Mouse (Mus musculus) midbrain, embryonic 16.5 days (tissue): ENCODE data around the gene Hsp90ab1. TPM values are rescaled to one million over a fixed set of nuclear protein-coding genes. Genes with fewer than 3 reads are reported as not detected.

Experiments
- ATAC-seq: fragments of 200-750 bp; cut with Nextera tagmentation; 2 replicates; pipeline ENCODE4 v1.8.0; 2017; ENCODE audit warnings: moderate TSS enrichment
- H3K27ac ChIP-seq: fragments of 300-500 bp; sonication (generic); 2 replicates; pipeline ENCODE4 v1.5.1; 2014; ENCODE audit warnings: mild to moderate bottlenecking, low read length, mixed read lengths
- H3K27me3 ChIP-seq: fragments of 300-500 bp; sonication (generic); 2 replicates; pipeline ENCODE4 v1.6.1; 2014; ENCODE audit warnings: low read depth, low read length, mixed read lengths; ENCODE audit not compliant: control insufficient read depth, insufficient read depth
- H3K36me3 ChIP-seq: fragments of 300-500 bp; sonication (generic); 2 replicates; pipeline ENCODE4 v1.6.1; 2014; ENCODE audit warnings: mild to moderate bottlenecking, low read length, moderate library complexity, mixed read lengths; ENCODE audit not compliant: control insufficient read depth, insufficient read depth
- H3K4me1 ChIP-seq: fragments of 300-500 bp; sonication (generic); 2 replicates; pipeline ENCODE4 v1.6.1; 2014; ENCODE audit warnings: mild to moderate bottlenecking, low read length, mixed read lengths; ENCODE audit not compliant: control insufficient read depth, insufficient read depth
- H3K4me2 ChIP-seq: fragments of 300-500 bp; sonication (generic); 2 replicates; pipeline ENCODE4 v1.6.1; 2014; ENCODE audit warnings: mild to moderate bottlenecking, low read length, mixed read lengths
- H3K4me3 ChIP-seq: fragments of 300-500 bp; sonication (generic); 2 replicates; pipeline ENCODE4 v1.5.1; 2014; ENCODE audit warnings: low read depth, mild to moderate bottlenecking, low read length, moderate library complexity, mixed read lengths
- H3K9ac ChIP-seq: fragments of 300-500 bp; sonication (generic); 2 replicates; pipeline ENCODE4 v1.6.1; 2014; ENCODE audit warnings: low read depth, low read length, mixed read lengths
- H3K9me3 ChIP-seq: fragments of 300-500 bp; sonication (generic); replicated peaks from 2 replicates; pipeline ENCODE4 v1.6.1; 2014; ENCODE audit warnings: mild to moderate bottlenecking, low read length, mixed read lengths; ENCODE audit not compliant: control insufficient read depth, poor library complexity, severe bottlenecking
- WGBS: fragments of 180-500 bp; shearing (Covaris S2); extraction: QIAGEN DNeasy Blood & Tissue Kit; methylation state at CpG from one replicate; pipeline ENCODE4 v1.1.7; 2014; 5-methylcytosine and 5-hydroxymethylcytosine counted together
- polyA plus RNA-seq: library from polyadenylated mRNA; unstranded; fragments of >200 nt; fragmentation: Nextera tagmentation; extraction: Ambion mirVana; gene quantifications from 2 replicates; pipeline ENCODE4 v1.2.1, GENCODE M21; 2015

Hsp90ab1 gene
- polyA plus RNA-seq, 1 experiment from 2014 or later = 1,403 TPM

GRCm38 (mm10) chr17:45598891-45599290 is 25.8 kb upstream of the Hsp90ab1 start:
- no peak overlapping the region for H3K4me3 ChIP-seq
- H3K9ac ChIP-seq = peak overlapping the region; percentile 56; the same call in 1 of the 2 replicates
- no peaks in the 10 kb centered on the region for H3K9me3 ChIP-seq
- WGBS = 40% methylated on average over 3 of the region's 3 CpGs
- H3K27me3 ChIP-seq = peaks cover 12% of the 10 kb centered on the region
- peaks cover 24% of the 10 kb centered on the region for H3K4me1 ChIP-seq
- peak overlapping the region; percentile 59; the same call in 1 of the 2 replicates for H3K4me2 ChIP-seq
- H3K36me3 ChIP-seq = no peaks in the 10 kb centered on the region
- ATAC-seq = no peak
- no peak overlapping the region for H3K27ac ChIP-seq

GRCm38 (mm10) chr17:45598376-45598775 is 25.3 kb upstream of the Hsp90ab1 start:
- H3K27ac ChIP-seq = no peak overlapping the region
- no peak overlapping the region for H3K9ac ChIP-seq
- H3K27me3 ChIP-seq = peaks cover 17% of the 10 kb centered on the region
- no peaks in the 10 kb centered on the region for H3K9me3 ChIP-seq
- WGBS = 83% methylated on average over 2 of the region's 2 CpGs
- H3K36me3 ChIP-seq = no peaks in the 10 kb centered on the region
- peaks cover 24% of the 10 kb centered on the region for H3K4me1 ChIP-seq
- H3K4me3 ChIP-seq = no peak overlapping the region
- no peak for ATAC-seq
- H3K4me2 ChIP-seq = no peak overlapping the region

GRCm38 (mm10) chr17:45597787-45598186 is 24.7 kb upstream of the Hsp90ab1 start:
- Histone ChIP-seq H3K9me3 (no peaks in the 10 kb centered on the region), H3K4me3 (no peak overlapping the region), H3K27ac (no peak overlapping the region), H3K4me2 (no peak overlapping the region), H3K9ac (no peak overlapping the region), H3K4me1 (peaks cover 24% of the 10 kb centered on the region), H3K36me3 (no peaks in the 10 kb centered on the region), H3K27me3 (peaks cover 17% of the 10 kb centered on the region)
- no peak for ATAC-seq
- 42% methylated on average over 3 of the region's 3 CpGs for WGBS

- H3K4me3 ChIP-seq = no peak overlapping the region
- H3K27me3 ChIP-seq = peaks cover 15% of the 10 kb centered on the region
- no peak overlapping the region for H3K9ac ChIP-seq
- no peak overlapping the region for H3K27ac ChIP-seq
- peaks cover 32% of the 10 kb centered on the region for H3K4me1 ChIP-seq
- no peak overlapping the region for H3K4me2 ChIP-seq
- no peaks in the 10 kb centered on the region for H3K9me3 ChIP-seq
- H3K36me3 ChIP-seq = no peaks in the 10 kb centered on the region
- no peak for ATAC-seq
- 25% methylated on average over 11 of the region's 11 CpGs for WGBS
These were observed 23.7 kb upstream of the Hsp90ab1 start for GRCm38 (mm10) chr17:45596631-45597396.

- peak; percentile 22; the same call in 1 of the 2 replicates for ATAC-seq
These were observed 22.8 kb upstream of the Hsp90ab1 start for GRCm38 (mm10) chr17:45595736-45596390.

GRCm38 (mm10) chr17:45594881-45595735 is 22.0 kb upstream of the Hsp90ab1 start:
- Histone ChIP-seq H3K4me1 (peaks cover 32% of the 10 kb centered on the region), H3K9ac (peak overlapping the region; percentile 72), H3K27me3 (peaks cover 8% of the 10 kb centered on the region), H3K4me3 (peak overlapping the region; percentile 52), H3K4me2 (peak overlapping the region; percentile 96), H3K36me3 (no peaks in the 10 kb centered on the region), H3K27ac (no peak overlapping the region), H3K9me3 (no peaks in the 10 kb centered on the region)
- ATAC-seq = peak; percentile 57
- under 1% methylated on average over 56 of the region's 58 CpGs for WGBS

More at GRCm38 (mm10) chr17:45595736-45596390, 22.8 kb upstream of the Hsp90ab1 start:
- H3K4me3 ChIP-seq = peak overlapping the region; percentile 52
- WGBS = 8% methylated on average over 23 of the region's 23 CpGs
- peaks cover 8% of the 10 kb centered on the region for H3K27me3 ChIP-seq
- no peaks in the 10 kb centered on the region for H3K9me3 ChIP-seq
- no peaks in the 10 kb centered on the region for H3K36me3 ChIP-seq
- peaks cover 32% of the 10 kb centered on the region for H3K4me1 ChIP-seq
- no peak overlapping the region for H3K27ac ChIP-seq
- peak overlapping the region; percentile 96 for H3K4me2 ChIP-seq
- H3K9ac ChIP-seq = peak overlapping the region; percentile 72

- Histone ChIP-seq H3K27ac (no peak overlapping the region), H3K36me3 (no peaks in the 10 kb centered on the region), H3K4me2 (peak overlapping the region; percentile 96), H3K4me1 (peaks cover 27% of the 10 kb centered on the region), H3K4me3 (no peak overlapping the region), H3K27me3 (peaks cover 8% of the 10 kb centered on the region), H3K9ac (no peak overlapping the region), H3K9me3 (no peaks in the 10 kb centered on the region)
- ATAC-seq = no peak
- WGBS = 50% methylated on average over 8 of the region's 8 CpGs
These were observed 21.1 kb upstream of the Hsp90ab1 start for GRCm38 (mm10) chr17:45594195-45594594.

GRCm38 (mm10) chr17:45593479-45593878 is 20.4 kb upstream of the Hsp90ab1 start:
- H3K9ac ChIP-seq = no peak overlapping the region

More at GRCm38 (mm10) chr17:45593479-45593878, 20.4 kb upstream of the Hsp90ab1 start:
- ATAC-seq = no peak
- no peak overlapping the region for H3K4me3 ChIP-seq
- WGBS = 22% methylated on average over 8 of the region's 8 CpGs
- H3K4me1 ChIP-seq = peaks cover 27% of the 10 kb centered on the region
- H3K9me3 ChIP-seq = no peaks in the 10 kb centered on the region
- H3K36me3 ChIP-seq = no peaks in the 10 kb centered on the region
- no peak overlapping the region for H3K27ac ChIP-seq
- peaks cover 8% of the 10 kb centered on the region for H3K27me3 ChIP-seq
- H3K4me2 ChIP-seq = no peak overlapping the region; the same call in 1 of the 2 replicates
